Mouse (Mus musculus) embryonic facial prominence, embryonic 13.5 days (tissue): ENCODE data around the gene Trove2. TPM values are rescaled to one million over a fixed set of nuclear protein-coding genes. Genes with fewer than 3 reads are reported as not detected.

Source experiments
- ATAC-seq: fragments of 200-750 bp; cut with Nextera tagmentation; 2 replicates; pipeline ENCODE4 v1.8.0; 2017; ENCODE audit warnings: low read depth; ENCODE audit not compliant: insufficient number of reproducible peaks, insufficient read depth, low FRiP score, low TSS enrichment
- H3K27ac ChIP-seq: fragments of 300-500 bp; sonication (generic); 2 replicates; pipeline ENCODE4 v1.5.1; 2015; ENCODE audit warnings: moderate library complexity, mild to moderate bottlenecking, inconsistent platforms
- H3K27me3 ChIP-seq: fragments of 300-500 bp; sonication (generic); 2 replicates; pipeline ENCODE4 v1.6.1; 2015; ENCODE audit warnings: mild to moderate bottlenecking, inconsistent platforms
- H3K36me3 ChIP-seq: fragments of 300-500 bp; sonication (generic); 2 replicates; pipeline ENCODE4 v1.6.1; 2015; ENCODE audit warnings: mild to moderate bottlenecking, inconsistent platforms
- H3K4me1 ChIP-seq: fragments of 300-500 bp; sonication (generic); 2 replicates; pipeline ENCODE4 v1.6.1; 2015; ENCODE audit warnings: inconsistent platforms
- H3K4me2 ChIP-seq: fragments of 300-500 bp; sonication (generic); 2 replicates; pipeline ENCODE4 v1.6.1; 2015; ENCODE audit warnings: moderate library complexity, mild to moderate bottlenecking, inconsistent platforms
- H3K4me3 ChIP-seq: fragments of 300-500 bp; sonication (generic); 2 replicates; pipeline ENCODE4 v1.5.1; 2015; ENCODE audit warnings: mild to moderate bottlenecking, inconsistent platforms
- H3K9ac ChIP-seq: fragments of 300-500 bp; sonication (generic); 2 replicates; pipeline ENCODE4 v1.6.1; 2015; ENCODE audit warnings: mild to moderate bottlenecking, inconsistent platforms
- H3K9me3 ChIP-seq: fragments of 300-500 bp; sonication (generic); 2 replicates; pipeline ENCODE4 v1.6.1; 2016; ENCODE audit warnings: inconsistent platforms
- WGBS: fragments of 180-500 bp; shearing (Covaris S2); methylation state at CpG from one replicate; pipeline ENCODE4 v1.1.7; 2015; ENCODE audit warnings: mixed read lengths; 5-methylcytosine and 5-hydroxymethylcytosine counted together
- polyA plus RNA-seq: library from polyadenylated mRNA; unstranded; fragments of >200 nt; fragmentation: Nextera tagmentation; extraction: Ambion mirVana; gene quantifications from 2 replicates; pipeline ENCODE4 v1.2.1, GENCODE M21; 2015

The Trove2 gene
- polyA plus RNA-seq, 1 experiment from 2014 or later = 25.9 TPM

- H3K27me3 ChIP-seq = no peaks in the 10 kb centered on the region
Measured at GRCm38 (mm10) chr1:143770444-143771109, 6.3 kb downstream of the Trove2 start.

DNA sequence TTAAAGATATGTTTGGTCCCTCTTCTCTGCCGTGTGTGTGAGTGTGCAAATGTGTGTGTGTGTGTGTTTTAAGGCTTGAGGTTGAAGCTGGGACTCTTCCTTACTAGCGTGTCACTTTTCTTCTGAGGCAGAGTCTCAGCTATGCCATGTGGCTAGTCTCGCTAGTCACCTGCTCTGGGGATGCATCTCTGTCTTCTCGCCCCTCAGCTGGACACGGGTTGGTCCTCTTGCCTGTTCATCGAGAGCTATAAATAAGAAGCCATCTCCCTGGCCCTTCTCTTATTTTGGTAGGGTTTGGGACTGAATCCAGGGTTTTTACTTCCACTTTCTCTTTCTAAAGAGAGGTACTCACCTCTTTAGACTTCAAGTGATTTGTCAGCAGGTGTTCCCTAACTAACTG, 10.6 kb downstream of the Trove2 start:
- ATAC-seq = no peak
- 92% methylated on average over 6 of the region's 6 CpGs for WGBS
- no peak overlapping the region for H3K4me2 ChIP-seq

More at GRCm38 (mm10) chr1:143770444-143771109, 6.3 kb downstream of the Trove2 start:
- Histone ChIP-seq H3K4me2 (no peak overlapping the region), H3K4me1 (peaks cover 4% of the 10 kb centered on the region; the same call in 1 of the 2 replicates), H3K27ac (no peak overlapping the region), H3K9me3 (no peaks in the 10 kb centered on the region), H3K36me3 (peaks cover 27% of the 10 kb centered on the region), H3K4me3 (no peak overlapping the region), H3K9ac (no peak overlapping the region)
- WGBS = 63% methylated on average over 20 of the region's 20 CpGs
- ATAC-seq = no peak

GRCm38 (mm10) chr1:143765801-143766200, 11.1 kb downstream of the Trove2 start:
- no peaks in the 10 kb centered on the region for H3K9me3 ChIP-seq
- no peak overlapping the region for H3K9ac ChIP-seq
- H3K4me3 ChIP-seq = no peak overlapping the region
- no peak overlapping the region for H3K27ac ChIP-seq
- no peak overlapping the region for H3K4me2 ChIP-seq
- 87% methylated on average over 4 of the region's 4 CpGs for WGBS
- no peak for ATAC-seq
- H3K27me3 ChIP-seq = no peaks in the 10 kb centered on the region
- H3K36me3 ChIP-seq = peaks cover 53% of the 10 kb centered on the region
- H3K4me1 ChIP-seq = no peaks in the 10 kb centered on the region

More for the DNA sequence above, 10.6 kb downstream of the Trove2 start:
- H3K9ac ChIP-seq = no peak overlapping the region
- H3K27ac ChIP-seq = no peak overlapping the region
- H3K36me3 ChIP-seq = peaks cover 49% of the 10 kb centered on the region
- H3K9me3 ChIP-seq = no peaks in the 10 kb centered on the region
- no peak overlapping the region for H3K4me3 ChIP-seq
- no peaks in the 10 kb centered on the region for H3K4me1 ChIP-seq
- H3K27me3 ChIP-seq = no peaks in the 10 kb centered on the region

- Histone ChIP-seq H3K4me2 (no peak overlapping the region), H3K36me3 (peaks cover 53% of the 10 kb centered on the region), H3K4me1 (no peaks in the 10 kb centered on the region), H3K27ac (no peak overlapping the region), H3K9me3 (no peaks in the 10 kb centered on the region), H3K27me3 (no peaks in the 10 kb centered on the region), H3K4me3 (no peak overlapping the region), H3K9ac (no peak overlapping the region)
- 63% methylated on average over 1 of the region's 1 CpGs for WGBS
- ATAC-seq = no peak
Measured at GRCm38 (mm10) chr1:143764443-143764842, 12.4 kb downstream of the Trove2 start.

- H3K9me3 ChIP-seq = no peaks in the 10 kb centered on the region
- no peak overlapping the region for H3K4me3 ChIP-seq
- H3K4me1 ChIP-seq = no peaks in the 10 kb centered on the region
- H3K4me2 ChIP-seq = no peak overlapping the region
- H3K36me3 ChIP-seq = peaks cover 74% of the 10 kb centered on the region
- H3K27ac ChIP-seq = no peak overlapping the region
- WGBS = 93% methylated on average over 8 of the region's 8 CpGs
- ATAC-seq = no peak
- H3K9ac ChIP-seq = no peak overlapping the region
- no peaks in the 10 kb centered on the region for H3K27me3 ChIP-seq
Measured at GRCm38 (mm10) chr1:143762159-143762558, 14.7 kb downstream of the Trove2 start.

DNA sequence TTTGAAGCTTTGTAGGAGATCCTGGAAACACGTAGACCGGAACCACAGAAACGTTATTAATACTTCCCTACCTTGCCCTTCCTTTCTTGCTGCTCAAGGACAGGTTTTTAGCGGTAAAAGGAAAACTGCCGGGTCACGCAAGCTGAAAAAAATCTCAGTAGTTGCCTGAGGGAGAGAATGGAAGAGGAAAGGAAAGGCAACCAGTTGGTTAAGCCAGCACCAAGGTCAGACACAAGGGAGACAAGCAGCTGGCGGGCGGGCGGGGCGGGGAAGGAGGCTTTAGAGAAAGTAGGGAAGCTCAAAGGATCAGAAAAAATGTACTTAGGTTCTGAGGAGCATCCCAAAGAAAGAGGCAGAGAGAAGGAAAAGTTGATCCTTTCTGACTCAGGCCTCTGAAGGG, 31.0 kb downstream of the Trove2 start:
- no peaks in the 10 kb centered on the region for H3K9me3 ChIP-seq
- ATAC-seq = no peak

DNA sequence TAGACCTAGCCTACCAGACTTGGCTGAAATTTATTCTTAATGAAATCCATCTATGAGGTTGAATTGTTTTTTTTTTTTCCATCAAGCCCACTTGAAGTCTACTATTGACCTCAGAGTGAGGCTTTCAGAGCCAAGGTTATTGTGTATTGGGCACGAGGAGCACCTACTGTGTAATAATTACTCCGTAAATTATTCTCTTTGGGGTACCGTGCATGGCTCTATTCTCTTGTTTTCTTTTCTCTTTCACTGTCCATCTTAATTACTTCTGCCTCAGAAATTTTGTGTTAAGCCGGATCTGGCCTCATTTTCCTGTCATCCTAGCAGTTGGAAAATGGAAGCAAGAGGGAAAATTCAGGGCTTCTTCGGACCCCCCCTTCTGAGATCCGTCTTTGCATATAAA, 34.7 kb downstream of the Trove2 start:
- Histone ChIP-seq H3K27ac (no peak overlapping the region), H3K9ac (no peak overlapping the region), H3K36me3 (peaks cover 36% of the 10 kb centered on the region), H3K27me3 (no peaks in the 10 kb centered on the region), H3K4me3 (no peak overlapping the region), H3K4me1 (peaks cover 5% of the 10 kb centered on the region; the same call in 1 of the 2 replicates), H3K9me3 (no peaks in the 10 kb centered on the region), H3K4me2 (no peak overlapping the region)
- ATAC-seq = no peak
- WGBS = 80% methylated on average over 6 of the region's 6 CpGs

More for the DNA sequence above, 31.0 kb downstream of the Trove2 start:
- Histone ChIP-seq H3K9ac (no peak overlapping the region), H3K27ac (no peak overlapping the region), H3K4me2 (no peak overlapping the region), H3K36me3 (peaks cover 49% of the 10 kb centered on the region), H3K27me3 (no peaks in the 10 kb centered on the region), H3K4me1 (no peaks in the 10 kb centered on the region), H3K4me3 (no peak overlapping the region)
- 84% methylated on average over 10 of the region's 10 CpGs for WGBS

DNA sequence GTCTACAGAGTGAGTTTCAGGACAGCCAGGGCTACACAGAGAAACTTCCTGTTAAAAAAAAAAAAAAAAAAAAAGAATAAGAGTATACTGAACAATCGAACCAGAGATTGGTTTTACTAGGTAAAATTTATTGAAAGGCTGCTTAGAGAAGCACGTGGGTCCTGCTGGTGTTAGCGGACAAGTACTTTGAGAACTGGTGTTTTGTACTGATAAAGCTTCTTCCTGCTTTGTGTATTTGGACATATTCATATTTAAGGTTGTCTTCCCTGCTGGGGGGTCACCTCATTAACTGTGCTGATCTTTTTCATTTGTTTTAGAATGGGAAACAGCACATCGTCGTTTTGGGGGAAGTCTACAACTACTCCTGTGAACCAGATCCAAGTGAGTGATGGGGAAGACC, 35.5 kb downstream of the Trove2 start:
- H3K9ac ChIP-seq = no peak overlapping the region
- no peak overlapping the region for H3K4me2 ChIP-seq
- H3K4me3 ChIP-seq = no peak overlapping the region
- 93% methylated on average over 5 of the region's 5 CpGs for WGBS
- no peaks in the 10 kb centered on the region for H3K9me3 ChIP-seq
- peaks cover 5% of the 10 kb centered on the region; the same call in 1 of the 2 replicates for H3K4me1 ChIP-seq
- H3K27ac ChIP-seq = no peak overlapping the region
- peaks cover 30% of the 10 kb centered on the region for H3K36me3 ChIP-seq
- H3K27me3 ChIP-seq = no peaks in the 10 kb centered on the region
- no peak for ATAC-seq

DNA sequence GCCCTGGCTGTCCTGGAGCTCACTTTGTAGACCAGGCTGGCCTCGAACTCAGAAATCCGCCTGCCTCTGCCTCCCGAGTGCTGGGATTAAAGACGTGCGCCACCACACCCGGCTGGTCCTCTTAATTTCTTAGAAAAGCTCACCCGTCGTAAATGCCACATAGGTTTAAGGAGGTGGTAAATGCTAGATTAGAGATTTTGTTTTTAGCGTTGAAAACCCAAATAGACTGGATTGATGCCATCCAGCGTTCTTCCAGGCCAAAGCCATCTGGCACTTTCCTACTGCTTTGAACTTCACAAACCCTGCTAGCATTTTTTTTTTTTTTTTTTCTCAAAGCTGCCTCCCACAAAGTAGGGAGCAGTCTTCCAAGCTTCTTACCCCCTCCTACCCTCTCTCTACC, 36.3 kb downstream of the Trove2 start:
- no peaks in the 10 kb centered on the region for H3K27me3 ChIP-seq
- peaks cover 5% of the 10 kb centered on the region; the same call in 1 of the 2 replicates for H3K4me1 ChIP-seq
- no peak overlapping the region for H3K9ac ChIP-seq
- no peak overlapping the region for H3K4me3 ChIP-seq
- H3K4me2 ChIP-seq = peak overlapping the region; percentile 82
- no peak for ATAC-seq
- peaks cover 25% of the 10 kb centered on the region for H3K36me3 ChIP-seq
- no peaks in the 10 kb centered on the region for H3K9me3 ChIP-seq
- no peak overlapping the region for H3K27ac ChIP-seq
- 90% methylated on average over 10 of the region's 10 CpGs for WGBS

GRCm38 (mm10) chr1:143739361-143740350, 37.2 kb downstream of the Trove2 start:
- Histone ChIP-seq H3K4me3 (peak overlapping the region; percentile 80), H3K4me2 (peak overlapping the region; percentile 82), H3K4me1 (peaks cover 5% of the 10 kb centered on the region; the same call in 1 of the 2 replicates), H3K27ac (peak overlapping the region; percentile 77), H3K9ac (peak overlapping the region; percentile 85), H3K36me3 (peaks cover 17% of the 10 kb centered on the region), H3K27me3 (no peaks in the 10 kb centered on the region), H3K9me3 (no peaks in the 10 kb centered on the region)
- WGBS = under 1% methylated on average over 60 of the region's 71 CpGs
- ATAC-seq = peak; percentile 85

GRCm38 (mm10) chr1:143738811-143739210, 38.1 kb downstream of the Trove2 start:
- H3K4me3 ChIP-seq = peak overlapping the region; percentile 80
- H3K27me3 ChIP-seq = no peaks in the 10 kb centered on the region
- peaks cover 5% of the 10 kb centered on the region; the same call in 1 of the 2 replicates for H3K4me1 ChIP-seq
- H3K4me2 ChIP-seq = peak overlapping the region; percentile 82
- 24% methylated on average over 11 of the region's 11 CpGs for WGBS
- no peaks in the 10 kb centered on the region for H3K9me3 ChIP-seq
- peaks cover 13% of the 10 kb centered on the region for H3K36me3 ChIP-seq
- H3K27ac ChIP-seq = no peak overlapping the region
- ATAC-seq = no peak
- peak overlapping the region; percentile 85 for H3K9ac ChIP-seq
